Mouse (Mus musculus): Measurements from ENCODE around the gene Pex16.

The Pex16 gene

GRCm38 (mm10) chr2:92423156-92423555, 48.7 kb downstream of the Pex16 start:
- DNase-seq (ENCODE audit: low spot score) = no peak

GRCm38 (mm10) chr2:92423702-92424461, 49.4 kb downstream of the Pex16 start:
- DNase-seq (ENCODE audit: low spot score) = peak; percentile 67

- no peak for DNase-seq (ENCODE audit: low spot score)
These were observed 50.2 kb downstream of the Pex16 start for GRCm38 (mm10) chr2:92424462-92425308.

GRCm38 (mm10) chr2:92425366-92425765, 50.9 kb downstream of the Pex16 start:
- DNase-seq (ENCODE audit: low spot score) = no peak

- DNase-seq (ENCODE audit: low spot score) = no peak
These were observed 52.0 kb downstream of the Pex16 start for GRCm38 (mm10) chr2:92426426-92426825.

GRCm38 (mm10) chr2:92427882-92428281, 53.4 kb downstream of the Pex16 start:
- no peak for DNase-seq (ENCODE audit: low spot score)

GRCm38 (mm10) chr2:92430089-92430488, 55.6 kb downstream of the Pex16 start:
- DNase-seq (ENCODE audit: low spot score) = no peak
